Mouse (Mus musculus) T-helper 1 cell (primary cell): Measurements from ENCODE around the gene Ak1.

Experiments used
- in situ Hi-C: fragments of 300-600 bp; cut with MboI, MseI; formaldehyde crosslinking; loops from one replicate; pipeline ENCODE4 v1.15.1; 2025; ENCODE audit warnings: high pct_unique_total_duplicates

Gene Ak1

GRCm38 (mm10) chr2:32621517-32621859 is at the start of gene Ak1:
Gene Ak1 (plus strand): TSS chr2:32621758.
- in situ Hi-C loops, result no loop called here

GRCm38 (mm10) chr2:32572196-32572595 is 49.4 kb upstream of the Ak1 start:
- in situ Hi-C loops, result no loop called here

GRCm38 (mm10) chr2:32574497-32574896 is 47.1 kb upstream of the Ak1 start, which contains the start of gene Pip5kl1:
Gene Pip5kl1 (plus strand): TSS chr2:32574797.
- in situ Hi-C loops, result no loop called here

GRCm38 (mm10) chr2:32574901-32575585 is 46.5 kb upstream of the Ak1 start:
- in situ Hi-C loops, result no loop called here

GRCm38 (mm10) chr2:32575586-32576160 is 45.9 kb upstream of the Ak1 start, which contains the start of gene 9430097D07Rik:
Gene 9430097D07Rik (minus strand): TSS chr2:32575684.
- in situ Hi-C loops, result no loop called here

GRCm38 (mm10) chr2:32576532-32576931 is 45.0 kb upstream of the Ak1 start:
- in situ Hi-C loops, result no loop called here

GRCm38 (mm10) chr2:32578146-32579046 is 43.2 kb upstream of the Ak1 start:
- in situ Hi-C loops, result no loop called here

- in situ Hi-C loops, result no loop called here
Measured at GRCm38 (mm10) chr2:32581450-32582095, 40.0 kb upstream of the Ak1 start.

- in situ Hi-C loops, result no loop called here
Measured at GRCm38 (mm10) chr2:32582830-32583799, 38.4 kb upstream of the Ak1 start.

GRCm38 (mm10) chr2:32585149-32585714 is 36.3 kb upstream of the Ak1 start:
- in situ Hi-C loops, result no loop called here

GRCm38 (mm10) chr2:32586871-32587351 is 34.6 kb upstream of the Ak1 start, which contains the start of gene St6galnac4:
Gene St6galnac4 (plus strand): TSS chr2:32587095.
- in situ Hi-C loops, result no loop called here

- in situ Hi-C loops, result no loop called here
Measured at GRCm38 (mm10) chr2:32587731-32588321, 33.7 kb upstream of the Ak1 start.

GRCm38 (mm10) chr2:32589213-32589795 is 32.3 kb upstream of the Ak1 start:
- in situ Hi-C loops, result no loop called here

- in situ Hi-C loops, result no loop called here
Measured at GRCm38 (mm10) chr2:32590224-32590623, 31.3 kb upstream of the Ak1 start.

- in situ Hi-C loops, result no loop called here
Measured at GRCm38 (mm10) chr2:32591249-32591648, 30.3 kb upstream of the Ak1 start.

GRCm38 (mm10) chr2:32596725-32597124 is 24.8 kb upstream of the Ak1 start:
- in situ Hi-C loops, result no loop called here

GRCm38 (mm10) chr2:32597248-32597647 is 24.3 kb upstream of the Ak1 start:
- in situ Hi-C loops, result no loop called here

- in situ Hi-C loops, result no loop called here
Measured at GRCm38 (mm10) chr2:32597699-32598098, 23.9 kb upstream of the Ak1 start.

- in situ Hi-C loops, result no loop called here
Measured at GRCm38 (mm10) chr2:32598506-32598905, 23.1 kb upstream of the Ak1 start.
